Mouse (Mus musculus): ENCODE measurements at regions not wholly inside any gene's neighbourhood (a gene's known extent, or its start where the extent isn't known, plus 50 kb on each side); places are given as distances from the start of the nearest gene placed in this dataset.

GRCm38 (mm10) chr3:140221478-140221877 is 990.7 kb downstream of the Pdha2 start:
- DNase-seq (ENCODE audit: low spot score), result no peak

GRCm38 (mm10) chr3:140230712-140231111 is 981.4 kb downstream of the Pdha2 start:
- no peak for DNase-seq (ENCODE audit: low spot score)

GRCm38 (mm10) chr3:140233144-140233543 is 979.0 kb downstream of the Pdha2 start:
- DNase-seq (ENCODE audit: low spot score), result no peak

GRCm38 (mm10) chr3:140233809-140234208 is 978.3 kb downstream of the Pdha2 start:
- no peak for DNase-seq (ENCODE audit: low spot score)

GRCm38 (mm10) chr3:140239276-140239675 is 972.9 kb downstream of the Pdha2 start:
- no peak for DNase-seq (ENCODE audit: low spot score)

All from yolk sac, embryonic 10.5 days (tissue).